In the genomic region with DNA sequence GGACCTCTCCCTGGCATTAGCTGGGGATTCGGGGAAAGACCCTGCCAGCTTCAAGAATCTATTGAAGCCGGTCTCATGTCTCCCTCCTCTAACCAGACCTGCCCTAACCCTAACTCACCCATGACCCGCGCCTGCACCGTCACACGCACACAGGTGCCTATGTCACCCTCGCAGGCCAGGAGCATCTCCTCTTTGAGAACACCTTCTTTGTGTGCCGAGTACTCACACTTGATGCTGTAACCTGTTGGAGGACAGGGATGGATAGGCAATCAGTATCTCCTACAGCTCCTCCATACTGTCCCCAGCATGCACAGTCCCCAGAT, we compare ENCODE assay signal across 26 mouse cellular contexts. TPM values are rescaled to one million over a fixed set of nuclear protein-coding genes. Genes with fewer than 3 reads are reported as not detected.
"Had no signal": no experiment of that assay in that cellular context is flagged by ENCODE, and none has a peak within 500 bp of the region (broad histone marks: within the 10 kb centered on the region; RNA-seq: fewer than 3 reads in every experiment).

No protein-coding gene starts in this region.

- H3K4me2 ChIP-seq: limb, embryonic 13.5 days; liver, embryonic 15.5 days; lung, embryonic 14.5 days had no signal

- H3K4me3 ChIP-seq: layer of hippocampus, adult 2 months; limb, embryonic 10.5 days; limb, embryonic 13.5 days; liver, embryonic 15.5 days; megakaryocyte, embryonic 14.5 days; midbrain, embryonic 10.5 days had no signal

- H3K27me3 ChIP-seq: limb, embryonic 13.5 days; liver, embryonic 15.5 days had no signal

- ATAC-seq: intestine, postnatal 0 days; lung, postnatal 0 days had no signal

- DNase-seq: kidney, adult 2 months; layer of hippocampus, adult 9-11 months; lung, embryonic 14.5 days; midbrain, embryonic 14.5 days; thymus, adult 18-20 months; thymus, postnatal 4 days had no signal

- H3K9ac ChIP-seq: limb, embryonic 13.5 days; liver, embryonic 15.5 days; lung, embryonic 14.5 days had no signal

- H3K27ac ChIP-seq: kidney, postnatal 0 days; layer of hippocampus, adult 2 months; limb, embryonic 10.5 days; limb, embryonic 13.5 days; liver, embryonic 15.5 days; midbrain, embryonic 10.5 days had no signal

- H3K9me3 ChIP-seq: limb, embryonic 10.5 days; limb, embryonic 13.5 days; liver, embryonic 15.5 days; megakaryocyte, embryonic 14.5 days; midbrain, embryonic 10.5 days had no signal

RNA-seq across cellular contexts. Expression of a gene that starts 13.7 kb away (rescaled TPM):
- total RNA-seq: layer of hippocampus, adult 2 months; layer of hippocampus, postnatal 25 days; left cerebral cortex, adult 18-20 months; left cerebral cortex, postnatal 25 days; liver, adult 2 months had no signal
- polyA plus RNA-seq: intestine, postnatal 0 days; kidney, adult 2 months; kidney, embryonic 14.5 days; kidney, postnatal 0 days; large intestine, adult 2 months; limb, embryonic 10.5 days; limb, embryonic 13.5 days; liver, adult 2 months; liver, embryonic 15.5 days; lung, embryonic 14.5 days; lung, postnatal 0 days; midbrain, embryonic 10.5 days; midbrain, embryonic 14.5 days; neural tube, embryonic 14.5 days; small intestine, adult 2 months; spleen, adult 2 months; stomach, embryonic 16.5 days; testis, adult 2 months had no signal
